In the genomic region with DNA sequence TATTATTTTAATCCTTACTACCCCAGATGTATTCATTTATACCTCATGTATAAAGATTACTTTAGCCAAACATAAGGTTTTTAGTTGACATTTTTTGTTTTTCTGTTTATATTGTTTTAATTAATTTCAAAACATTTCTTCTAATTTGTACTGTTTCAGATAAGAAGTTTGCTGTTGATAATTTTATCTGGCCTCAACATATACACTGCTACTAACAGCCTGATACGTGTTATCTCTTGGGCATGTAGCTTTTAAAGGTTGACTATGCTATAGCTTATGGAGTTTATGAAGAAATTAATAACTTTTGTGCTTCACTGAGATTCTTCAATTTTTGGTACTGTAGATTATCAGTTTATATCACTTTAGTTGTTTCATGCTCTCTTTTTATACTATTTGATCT, we compare ENCODE assay signal across 16 mouse cellular contexts.
"Had no signal": no experiment of that assay in that cellular context is flagged by ENCODE, and none has a peak within 500 bp of the region (broad histone marks: within the 10 kb centered on the region; RNA-seq: fewer than 3 reads in every experiment).

No protein-coding gene starts in this region.

- H3K4me3 ChIP-seq: neural tube, embryonic 13.5 days; neural tube, embryonic 15.5 days; stomach, embryonic 15.5 days had no signal

- H3K9me3 ChIP-seq: neural tube, embryonic 13.5 days; neural tube, embryonic 15.5 days; stomach, embryonic 15.5 days had no signal

- H3K4me1 ChIP-seq: neural tube, embryonic 13.5 days; neural tube, embryonic 15.5 days; stomach, embryonic 15.5 days had no signal

- H3K27ac ChIP-seq: neural tube, embryonic 13.5 days; neural tube, embryonic 15.5 days; stomach, embryonic 15.5 days; stomach, postnatal 0 days had no signal

- H3K4me2 ChIP-seq: neural tube, embryonic 13.5 days; neural tube, embryonic 15.5 days; stomach, embryonic 15.5 days had no signal

- H3K27me3 ChIP-seq: neural tube, embryonic 13.5 days; neural tube, embryonic 15.5 days; stomach, embryonic 15.5 days had no signal

- DNase-seq: retina, postnatal 1 day; right cerebral cortex, adult 18-20 months; right cerebral cortex, postnatal 14 days; right cerebral cortex, postnatal 25 days; right cerebral cortex, postnatal 4 days; spleen, adult 18-20 months; thymus, adult 18-20 months; thymus, adult 2 months; thymus, postnatal 14 days; thymus, postnatal 25 days; thymus, postnatal 36 days; thymus, postnatal 4 days had no signal

- H3K36me3 ChIP-seq: neural tube, embryonic 13.5 days; neural tube, embryonic 15.5 days; stomach, embryonic 15.5 days had no signal

- H3K9ac ChIP-seq: neural tube, embryonic 13.5 days; neural tube, embryonic 15.5 days; stomach, embryonic 15.5 days had no signal
